Mouse (Mus musculus) liver, adult 2 months (tissue): ENCODE data around the gene Amh.

Experiments
- CTCF ChIP-seq: fragments of 200-500 bp; IDR thresholded peaks from 2 replicates; pipeline ENCODE4 v1.5.1; 2011; ENCODE audit warnings: low read depth, low read length, control low read depth
- POLR2A ChIP-seq: fragments of 200-500 bp; IDR thresholded peaks from 2 replicates; pipeline ENCODE4 v1.6.1; 2011; ENCODE audit warnings: low read length, control low read depth; ENCODE audit not compliant: insufficient read depth; ENCODE audit errors: extremely low read depth

- TF ChIP-seq POLR2A (no peak), CTCF (no peak)
Observed at GRCm38 (mm10) chr10:80819406-80819805, 14.4 kb downstream of the Amh start.
